Mouse (Mus musculus) thymus, adult 2 months (tissue): ENCODE measurements at regions not wholly inside any gene's neighbourhood (a gene's known extent, or its start where the extent isn't known, plus 50 kb on each side); places are given as distances from the start of the nearest gene placed in this dataset.

ENCODE experiments used
- CTCF ChIP-seq: fragments of 200-500 bp; IDR thresholded peaks from 2 replicates; pipeline ENCODE4 v1.5.1; 2012; ENCODE audit warnings: mild to moderate bottlenecking, control low read depth, low read length, moderate library complexity, borderline replicate concordance; ENCODE audit not compliant: control insufficient read depth, poor library complexity, insufficient read depth; ENCODE audit errors: extremely low read depth
- POLR2A ChIP-seq: fragments of 200-500 bp; IDR thresholded peaks from 2 replicates; pipeline ENCODE4 v1.6.1; 2012; ENCODE audit warnings: mild to moderate bottlenecking, low read length, control low read depth, moderate library complexity; ENCODE audit not compliant: control insufficient read depth, poor library complexity, insufficient read depth; ENCODE audit errors: extremely low read depth

DNA sequence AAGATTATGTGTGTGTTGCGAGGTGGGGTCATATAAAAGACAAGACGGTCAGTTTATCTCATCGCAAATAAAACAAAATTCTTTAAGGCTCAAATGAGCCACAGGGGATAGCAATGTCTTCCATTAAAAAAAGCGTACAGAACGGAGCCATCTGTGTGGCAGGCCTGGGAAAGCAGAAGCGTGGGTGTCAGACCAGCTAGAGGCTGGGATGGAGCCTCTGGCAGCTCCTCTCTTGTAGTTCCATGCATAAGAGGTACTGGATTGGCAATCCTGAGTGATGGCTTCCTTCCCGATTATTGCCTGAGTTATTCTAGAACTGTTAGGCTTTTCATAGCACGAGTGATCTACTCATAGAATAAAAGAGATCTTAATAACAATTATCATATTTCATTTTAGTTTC lies 318.2 kb upstream of the Sash1 start:
- TF ChIP-seq POLR2A: no peak
- TF ChIP-seq CTCF: no peak
